ENCODE assay signal across 28 mouse cellular contexts in genomic region chr9:107493511-107493910, GRCm38 (mm10). TPM values are rescaled to one million over a fixed set of nuclear protein-coding genes. Genes with fewer than 3 reads are reported as not detected.
A peak's percentile ranks its signal among the peaks of the same experiment; 100 is the strongest.
DNase-seq lines count a peak whose midpoint lies in the region; ATAC-seq lines count a peak whose summit lies in the region.
"Had no signal": no experiment of that assay in that cellular context is flagged by ENCODE, and none has a peak within 500 bp of the region (broad histone marks: within the 10 kb centered on the region; RNA-seq: fewer than 3 reads in every experiment).

No protein-coding gene starts in this region.

- ATAC-seq in heart, embryonic 12.5 days (ENCODE audit: insufficient number of reproducible peaks, low FRiP score), result 0 out of 2 replicates have a peak, but pooled peaks have one; percentile 17
- no peak for ATAC-seq in neural tube, embryonic 13.5 days (ENCODE audit: low read depth)
- no peak for ATAC-seq in neural tube, embryonic 15.5 days (ENCODE audit: low FRiP score)
- ATAC-seq in liver, embryonic 12.5 days, result no peak
- ATAC-seq: forebrain, embryonic 15.5 days; hindbrain, embryonic 16.5 days had no signal

- peaks cover 19% of the 10 kb centered on the region for H3K4me1 ChIP-seq in heart, embryonic 12.5 days (replicated peaks)
- H3K4me1 ChIP-seq in neural tube, embryonic 13.5 days (replicated peaks), result peaks cover 41% of the 10 kb centered on the region
- H3K4me1 ChIP-seq in neural tube, embryonic 15.5 days, result peaks cover 33% of the 10 kb centered on the region
- H3K4me1 ChIP-seq in embryonic facial prominence, embryonic 10.5 days, result peaks cover 29% of the 10 kb centered on the region
- peaks cover 85% of the 10 kb centered on the region for H3K4me1 ChIP-seq in liver, embryonic 12.5 days
- H3K4me1 ChIP-seq: forebrain, embryonic 15.5 days; heart, embryonic 15.5 days had no signal

- H3K4me3 ChIP-seq in heart, embryonic 12.5 days, result no peak overlapping the region
- no peak overlapping the region for H3K4me3 ChIP-seq in neural tube, embryonic 13.5 days
- H3K4me3 ChIP-seq in neural tube, embryonic 15.5 days (replicated peaks), result no peak overlapping the region
- H3K4me3 ChIP-seq in embryonic facial prominence, embryonic 10.5 days, result no peak overlapping the region; the same call in 1 of the 2 replicates
- no peak overlapping the region for H3K4me3 ChIP-seq in liver, embryonic 12.5 days
- H3K4me3 ChIP-seq: forebrain, embryonic 15.5 days; heart, embryonic 15.5 days; layer of hippocampus, adult 2 months; left cerebral cortex, adult 2 months; limb, embryonic 12.5 days; myocyte; neural tube, embryonic 12.5 days had no signal

- no peaks in the 10 kb centered on the region for H3K36me3 ChIP-seq in heart, embryonic 12.5 days
- peaks cover 14% of the 10 kb centered on the region for H3K36me3 ChIP-seq in neural tube, embryonic 13.5 days
- 0 out of 2 replicates have a peak, but pooled peaks cover 4% of the 10 kb centered on the region for H3K36me3 ChIP-seq in neural tube, embryonic 15.5 days
- H3K36me3 ChIP-seq in embryonic facial prominence, embryonic 10.5 days (replicated peaks), result no peaks in the 10 kb centered on the region
- H3K36me3 ChIP-seq in liver, embryonic 12.5 days, result no peaks in the 10 kb centered on the region
- H3K36me3 ChIP-seq: forebrain, embryonic 15.5 days; G1E; heart, embryonic 15.5 days; limb, embryonic 12.5 days; neural tube, embryonic 12.5 days had no signal

- no peak for DNase-seq in heart, postnatal 14 days
- peak; percentile 19 for DNase-seq in embryonic facial prominence, embryonic 10.5 days (ENCODE audit: low spot score)
- DNase-seq in kidney, adult 18-20 months, result no peak
- DNase-seq: adrenal gland, postnatal 14 days; cerebellum, adult 11 months; cerebellum, adult 9-10 months; cerebellum, postnatal 36 days; gastrocnemius, postnatal 10 days; heart, postnatal 36 days; kidney, adult 2 months; kidney, postnatal 36 days; lung, postnatal 36 days; thymus, postnatal 4 days had no signal

- no peak overlapping the region for H3K4me2 ChIP-seq in heart, embryonic 12.5 days
- no peak overlapping the region for H3K4me2 ChIP-seq in neural tube, embryonic 13.5 days
- H3K4me2 ChIP-seq in neural tube, embryonic 15.5 days, result no peak overlapping the region
- no peak overlapping the region for H3K4me2 ChIP-seq in liver, embryonic 12.5 days
- H3K4me2 ChIP-seq: forebrain, embryonic 15.5 days; heart, embryonic 15.5 days; limb, embryonic 12.5 days; neural tube, embryonic 12.5 days had no signal

- intact Hi-C loops in heart, postnatal 14 days (cut with DNase I), result no loop called here

- no peak overlapping the region for H3K9ac ChIP-seq in heart, embryonic 12.5 days
- H3K9ac ChIP-seq in neural tube, embryonic 13.5 days, result no peak overlapping the region
- H3K9ac ChIP-seq in neural tube, embryonic 15.5 days (replicated peaks), result no peak overlapping the region
- no peak overlapping the region for H3K9ac ChIP-seq in liver, embryonic 12.5 days
- H3K9ac ChIP-seq: forebrain, embryonic 15.5 days; heart, embryonic 15.5 days; limb, embryonic 12.5 days; neural tube, embryonic 12.5 days had no signal

- peak overlapping the region; percentile 60 for H3K27ac ChIP-seq in heart, embryonic 12.5 days (ENCODE audit: poor library complexity, severe bottlenecking)
- peak overlapping the region; percentile 62 for H3K27ac ChIP-seq in neural tube, embryonic 13.5 days (replicated peaks)
- no peak overlapping the region for H3K27ac ChIP-seq in neural tube, embryonic 15.5 days (replicated peaks)
- peak overlapping the region; percentile 73 for H3K27ac ChIP-seq in embryonic facial prominence, embryonic 10.5 days (replicated peaks)
- no peak overlapping the region for H3K27ac ChIP-seq in liver, embryonic 12.5 days
- H3K27ac ChIP-seq: forebrain, embryonic 15.5 days; heart, embryonic 15.5 days; layer of hippocampus, adult 2 months; left cerebral cortex, adult 2 months; limb, embryonic 12.5 days; neural tube, embryonic 12.5 days had no signal

- H3K9me3 ChIP-seq in heart, embryonic 12.5 days (replicated peaks), result no peaks in the 10 kb centered on the region
- no peaks in the 10 kb centered on the region for H3K9me3 ChIP-seq in neural tube, embryonic 13.5 days
- H3K9me3 ChIP-seq in neural tube, embryonic 15.5 days (replicated peaks), result no peaks in the 10 kb centered on the region
- H3K9me3 ChIP-seq in embryonic facial prominence, embryonic 10.5 days, result no peaks in the 10 kb centered on the region
- H3K9me3 ChIP-seq in liver, embryonic 12.5 days (replicated peaks), result no peaks in the 10 kb centered on the region
- H3K9me3 ChIP-seq: forebrain, embryonic 15.5 days; G1E; heart, embryonic 15.5 days; limb, embryonic 12.5 days; neural tube, embryonic 12.5 days had no signal

- 13% methylated on average over 1 of the region's 1 CpGs for WGBS in heart, embryonic 12.5 days
- WGBS in neural tube, embryonic 13.5 days, result 50% methylated on average over 1 of the region's 1 CpGs
- 67% methylated on average over 1 of the region's 1 CpGs for WGBS in neural tube, embryonic 15.5 days
- 29% methylated on average over 1 of the region's 1 CpGs for WGBS in embryonic facial prominence, embryonic 10.5 days
- WGBS in liver, embryonic 12.5 days (ENCODE audit: insufficient replicate concordance), result 30% methylated on average over 1 of the region's 1 CpGs

- no peaks in the 10 kb centered on the region for H3K27me3 ChIP-seq in heart, embryonic 12.5 days (replicated peaks)
- H3K27me3 ChIP-seq in neural tube, embryonic 13.5 days, result no peaks in the 10 kb centered on the region
- H3K27me3 ChIP-seq in neural tube, embryonic 15.5 days (replicated peaks), result no peaks in the 10 kb centered on the region
- 0 out of 2 replicates have a peak, but pooled peaks cover 6% of the 10 kb centered on the region for H3K27me3 ChIP-seq in embryonic facial prominence, embryonic 10.5 days (replicated peaks; ENCODE audit: low read depth, poor library complexity, severe bottlenecking)
- peaks cover 20% of the 10 kb centered on the region for H3K27me3 ChIP-seq in liver, embryonic 12.5 days (replicated peaks)
- H3K27me3 ChIP-seq: forebrain, embryonic 15.5 days; heart, embryonic 15.5 days; neural tube, embryonic 12.5 days had no signal

RNA-seq across cellular contexts. Expression of gene Tmem115, which starts 40.2 kb away (rescaled TPM):
- 37.5 and 41.2 TPM in 2 replicates for polyA plus RNA-seq in heart, embryonic 12.5 days (2016; fragmentation: Nextera tagmentation; extraction: Ambion mirVana)
- total RNA-seq in heart, postnatal 14 days (2021), result 10 to 100 TPM; 23.1 to 23.7 TPM
- polyA plus RNA-seq in neural tube, embryonic 13.5 days (2015; fragmentation: Nextera tagmentation; extraction: Ambion mirVana), result 43.4 and 44.4 TPM in 2 replicates
- polyA plus RNA-seq in neural tube, embryonic 15.5 days (2015; fragmentation: Nextera tagmentation; extraction: Ambion mirVana), result 45.7 and 46.1 TPM in 2 replicates
- 37.9 and 39.3 TPM in 2 replicates for polyA plus RNA-seq in embryonic facial prominence, embryonic 10.5 days (2016; fragmentation: Nextera tagmentation; extraction: Ambion mirVana)
- polyA plus RNA-seq in liver, embryonic 12.5 days (2016; fragmentation: Nextera tagmentation; extraction: Ambion mirVana), result 25.9 and 26.4 TPM in 2 replicates

RNA-seq across cellular contexts. Expression of gene Cyb561d2, which starts 48.5 kb away (rescaled TPM):
- 16.6 and 18.4 TPM in 2 replicates for polyA plus RNA-seq in heart, embryonic 12.5 days (2016; fragmentation: Nextera tagmentation; extraction: Ambion mirVana)
- total RNA-seq in heart, postnatal 14 days (2021), result 1 to 10 TPM; 3.4 to 4.9 TPM
- 33.0 and 40.1 TPM in 2 replicates for polyA plus RNA-seq in neural tube, embryonic 13.5 days (2015; fragmentation: Nextera tagmentation; extraction: Ambion mirVana)
- polyA plus RNA-seq in neural tube, embryonic 15.5 days (2015; fragmentation: Nextera tagmentation; extraction: Ambion mirVana), result 46.9 and 53.9 TPM in 2 replicates
- polyA plus RNA-seq in embryonic facial prominence, embryonic 10.5 days (2016; fragmentation: Nextera tagmentation; extraction: Ambion mirVana), result 16.4 and 16.7 TPM in 2 replicates
- 18.5 and 19.5 TPM in 2 replicates for polyA plus RNA-seq in liver, embryonic 12.5 days (2016; fragmentation: Nextera tagmentation; extraction: Ambion mirVana)

RNA-seq across cellular contexts. Expression of gene Nprl2, which starts 48.5 kb away (rescaled TPM):
- 24.4 and 25.1 TPM in 2 replicates for polyA plus RNA-seq in heart, embryonic 12.5 days (2016; fragmentation: Nextera tagmentation; extraction: Ambion mirVana)
- total RNA-seq in heart, postnatal 14 days (2021), result 10 to 100 TPM; 13.6 to 17.1 TPM
- 66.7 and 73.7 TPM in 2 replicates for polyA plus RNA-seq in neural tube, embryonic 13.5 days (2015; fragmentation: Nextera tagmentation; extraction: Ambion mirVana)
- polyA plus RNA-seq in neural tube, embryonic 15.5 days (2015; fragmentation: Nextera tagmentation; extraction: Ambion mirVana), result 67.5 and 77.9 TPM in 2 replicates
- polyA plus RNA-seq in embryonic facial prominence, embryonic 10.5 days (2016; fragmentation: Nextera tagmentation; extraction: Ambion mirVana), result 35.2 and 39.4 TPM in 2 replicates
- 15.3 and 16.0 TPM in 2 replicates for polyA plus RNA-seq in liver, embryonic 12.5 days (2016; fragmentation: Nextera tagmentation; extraction: Ambion mirVana)

RNA-seq across cellular contexts. Expression of gene Zmynd10, which starts 53.6 kb away (rescaled TPM):
- polyA plus RNA-seq in heart, embryonic 12.5 days (2016; fragmentation: Nextera tagmentation; extraction: Ambion mirVana), result 0.22 and 0.35 TPM in 2 replicates
- not detected for total RNA-seq in heart, postnatal 14 days (2021)
- 1.2 and 1.3 TPM in 2 replicates for polyA plus RNA-seq in neural tube, embryonic 13.5 days (2015; fragmentation: Nextera tagmentation; extraction: Ambion mirVana)
- polyA plus RNA-seq in neural tube, embryonic 15.5 days (2015; fragmentation: Nextera tagmentation; extraction: Ambion mirVana), result 1.6 and 2.6 TPM in 2 replicates
- 0.97 and 1.2 TPM in 2 replicates for polyA plus RNA-seq in embryonic facial prominence, embryonic 10.5 days (2016; fragmentation: Nextera tagmentation; extraction: Ambion mirVana)
- not detected in 2 replicates for polyA plus RNA-seq in liver, embryonic 12.5 days (2016; fragmentation: Nextera tagmentation; extraction: Ambion mirVana)
- total RNA-seq: granulocyte monocyte progenitor cell, adult 5-6 weeks; heart, postnatal 36 days; megakaryocyte-erythroid progenitor cell, adult 5-6 weeks had no signal

RNA-seq across cellular contexts. Expression of gene Rassf1, which starts 57.8 kb away (rescaled TPM):
- polyA plus RNA-seq in heart, embryonic 12.5 days (2016; fragmentation: Nextera tagmentation; extraction: Ambion mirVana), result 48.2 and 49.0 TPM in 2 replicates
- total RNA-seq in heart, postnatal 14 days (2021), result 10 to 100 TPM; 23.6 to 24.5 TPM
- 35.4 and 39.0 TPM in 2 replicates for polyA plus RNA-seq in neural tube, embryonic 13.5 days (2015; fragmentation: Nextera tagmentation; extraction: Ambion mirVana)
- 41.2 and 46.1 TPM in 2 replicates for polyA plus RNA-seq in neural tube, embryonic 15.5 days (2015; fragmentation: Nextera tagmentation; extraction: Ambion mirVana)
- polyA plus RNA-seq in embryonic facial prominence, embryonic 10.5 days (2016; fragmentation: Nextera tagmentation; extraction: Ambion mirVana), result 45.3 and 46.5 TPM in 2 replicates
- polyA plus RNA-seq in liver, embryonic 12.5 days (2016; fragmentation: Nextera tagmentation; extraction: Ambion mirVana), result 22.2 and 24.8 TPM in 2 replicates

Comparison
In these comparisons a context has a peak if more than half of its experiments do, and no peak if none do; other contexts are left out.
1. H3K27ac ChIP-seq: peak in heart, embryonic 12.5 days (single experiment), neural tube, embryonic 13.5 days (single experiment) and embryonic facial prominence, embryonic 10.5 days (single experiment); none in neural tube, embryonic 15.5 days (single experiment) and liver, embryonic 12.5 days (single experiment).